Mouse (Mus musculus): ENCODE data around the gene Tha1.

GRCm38 (mm10) chr11:117909337-117909736 is 36.1 kb upstream of the Tha1 start:
- TF ChIP-seq CTCF (IDR thresholded peaks at IDR 0.05; ENCODE audit: insufficient read depth, low read depth, low read length) (no peak), POLR2A (IDR thresholded peaks at IDR 0.05; ENCODE audit: insufficient read depth, low read depth, low read length) (no peak)

Data from olfactory bulb, adult 2 months (tissue).